In the genomic region with DNA sequence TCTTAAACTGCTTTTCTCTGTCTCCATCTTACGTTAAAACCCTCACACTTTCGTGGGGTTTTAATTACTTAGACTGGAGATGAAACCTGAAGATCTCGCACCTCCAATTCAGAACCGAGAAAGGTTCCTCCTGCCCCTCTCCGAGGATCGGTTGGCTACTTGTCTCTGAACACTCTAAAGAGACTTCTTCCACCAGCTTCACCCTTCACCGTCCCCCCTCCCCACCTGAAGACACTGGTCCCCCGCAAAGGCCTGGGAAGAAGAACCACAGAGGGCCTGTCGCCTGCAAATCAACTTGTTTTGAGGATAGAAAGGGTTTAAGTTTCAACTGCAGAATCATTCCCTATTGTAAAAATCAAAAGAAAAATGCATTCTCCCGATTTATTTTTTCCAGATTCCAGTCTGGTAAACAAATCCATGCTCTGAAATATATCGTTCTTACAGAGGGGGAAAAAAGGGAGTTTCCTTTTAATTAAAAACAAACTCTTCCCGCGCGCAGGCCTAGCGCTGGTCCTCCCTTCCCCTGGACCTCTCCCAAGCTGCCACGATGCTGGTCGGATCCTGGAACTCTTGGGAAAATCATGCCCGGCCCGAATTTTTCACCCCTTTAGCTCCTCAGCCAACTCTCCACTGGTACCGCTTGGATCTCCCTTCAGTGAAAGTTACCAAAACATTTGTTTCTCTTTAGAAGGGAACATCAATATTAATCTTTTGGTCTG, we compare ENCODE assay signal across 14 mouse cellular contexts. TPM values are rescaled to one million over a fixed set of nuclear protein-coding genes. Genes with fewer than 3 reads are reported as not detected.
DNase-seq lines count a peak whose midpoint lies in the region; ATAC-seq lines count a peak whose summit lies in the region.
"Had no signal": no experiment of that assay in that cellular context is flagged by ENCODE, and none has a peak within 500 bp of the region (broad histone marks: within the 10 kb centered on the region; RNA-seq: fewer than 3 reads in every experiment).

No protein-coding gene starts in this region.

- WGBS in embryonic facial prominence, embryonic 13.5 days, result 4% methylated on average over 20 of the region's 20 CpGs
- WGBS in limb, embryonic 10.5 days, result under 1% methylated on average over 20 of the region's 20 CpGs
- WGBS in kidney, embryonic 14.5 days, result 3% methylated on average over 20 of the region's 20 CpGs

- no peak for ATAC-seq in embryonic facial prominence, embryonic 13.5 days (ENCODE audit: insufficient number of reproducible peaks, insufficient read depth, low FRiP score, low TSS enrichment, low read depth)
- no peak for ATAC-seq in kidney, embryonic 14.5 days (ENCODE audit: low FRiP score, low TSS enrichment)
- ATAC-seq: liver, postnatal 0 days had no signal

- H3K4me1 ChIP-seq in embryonic facial prominence, embryonic 13.5 days, result peaks cover 37% of the 10 kb centered on the region
- H3K4me1 ChIP-seq in limb, embryonic 10.5 days, result peaks cover 41% of the 10 kb centered on the region
- peaks cover 10% of the 10 kb centered on the region; the same call in 1 of the 2 replicates for H3K4me1 ChIP-seq in kidney, embryonic 14.5 days (ENCODE audit: control insufficient read depth, insufficient read depth, low read length)

- peak overlapping the region; percentile 98 for H3K27ac ChIP-seq in embryonic facial prominence, embryonic 13.5 days
- H3K27ac ChIP-seq in limb, embryonic 10.5 days, result 0 out of 2 replicates have a peak overlapping the region, but pooled peaks have one; percentile 32
- H3K27ac ChIP-seq in kidney, embryonic 14.5 days (ENCODE audit: low read depth, low read length), result no peak overlapping the region

- peaks cover 56% of the 10 kb centered on the region for H3K27me3 ChIP-seq in embryonic facial prominence, embryonic 13.5 days
- H3K27me3 ChIP-seq in limb, embryonic 10.5 days (ENCODE audit: low read depth, poor library complexity, severe bottlenecking), result peaks cover 100% of the 10 kb centered on the region
- H3K27me3 ChIP-seq in kidney, embryonic 14.5 days (ENCODE audit: control insufficient read depth, insufficient read depth, low read length), result peaks cover 99% of the 10 kb centered on the region

- H3K9ac ChIP-seq in embryonic facial prominence, embryonic 13.5 days, result peak overlapping the region; percentile 95
- no peak overlapping the region for H3K9ac ChIP-seq in kidney, embryonic 14.5 days (ENCODE audit: low read depth, low read length)
- H3K9ac ChIP-seq: liver, postnatal 0 days had no signal

- DNase-seq in heart, adult 11 months, result peak; percentile 69
- no peak for DNase-seq in heart, adult 8-10 months (ENCODE audit: low spot score)
- peak; percentile 46 for DNase-seq in limb, embryonic 10.5 days (ENCODE audit: low spot score)
- DNase-seq in neural tube, embryonic 10.5 days (ENCODE audit: extremely low spot score, low spot score), result peak; percentile 60
- DNase-seq in frontal cortex, postnatal 36 days (ENCODE audit: low spot score in 2 of 2), result no peak
- DNase-seq in layer of hippocampus, adult 18-20 months (ENCODE audit: low spot score in 2 of 2), result no peak
- DNase-seq: kidney, postnatal 10 days; liver, postnatal 0 days; spleen, adult 18-20 months had no signal

- peak overlapping the region; percentile 84 for H3K4me2 ChIP-seq in embryonic facial prominence, embryonic 13.5 days
- H3K4me2 ChIP-seq in kidney, embryonic 14.5 days (replicated peaks; ENCODE audit: low read depth, low read length), result no peak overlapping the region

- H3K36me3 ChIP-seq in embryonic facial prominence, embryonic 13.5 days, result 0 out of 2 replicates have a peak, but pooled peaks cover 8% of the 10 kb centered on the region
- H3K36me3 ChIP-seq in limb, embryonic 10.5 days, result no peaks in the 10 kb centered on the region
- H3K36me3 ChIP-seq in kidney, embryonic 14.5 days (ENCODE audit: control insufficient read depth, insufficient read depth, low read length), result no peaks in the 10 kb centered on the region

- peak overlapping the region; percentile 74 for H3K4me3 ChIP-seq in embryonic facial prominence, embryonic 13.5 days
- H3K4me3 ChIP-seq in limb, embryonic 10.5 days, result peak overlapping the region; percentile 33
- H3K4me3 ChIP-seq in kidney, embryonic 14.5 days (ENCODE audit: low read length), result no peak overlapping the region

- no peaks in the 10 kb centered on the region for H3K9me3 ChIP-seq in embryonic facial prominence, embryonic 13.5 days
- no peaks in the 10 kb centered on the region for H3K9me3 ChIP-seq in limb, embryonic 10.5 days (replicated peaks)
- H3K9me3 ChIP-seq in kidney, embryonic 14.5 days (ENCODE audit: control insufficient read depth, low read length), result no peaks in the 10 kb centered on the region

RNA-seq across cellular contexts. Expression of a gene that starts 4.0 kb away (rescaled TPM):
- total RNA-seq in heart, adult 8-10 months (2022), result not detected
- polyA plus RNA-seq in embryonic facial prominence, embryonic 13.5 days (2015; fragmentation: Nextera tagmentation; extraction: Ambion mirVana), result 79.9 and 82.3 TPM in 2 replicates
- polyA plus RNA-seq in limb, embryonic 10.5 days (2016; fragmentation: Nextera tagmentation; extraction: Ambion mirVana), result 11.5 and 12.6 TPM in 2 replicates
- 0.14 TPM in 2 replicates for polyA plus RNA-seq in kidney, embryonic 14.5 days (2014; fragmentation: Nextera tagmentation; extraction: Ambion mirVana)
- not detected for total RNA-seq in layer of hippocampus, adult 18-20 months (2021)
- total RNA-seq: hematopoietic stem cell, adult 5-6 weeks; left cerebral cortex, postnatal 10 days had no signal
- polyA plus RNA-seq: cortical plate, adult 2 months; liver, postnatal 0 days had no signal

Comparison
In these comparisons a context has a peak if more than half of its experiments do, and no peak if none do; other contexts are left out.
1. DNase-seq: peak in heart, adult 11 months (single experiment), limb, embryonic 10.5 days (single experiment) and neural tube, embryonic 10.5 days (single experiment); none in heart, adult 8-10 months (single experiment), frontal cortex, postnatal 36 days (0 of 2) and layer of hippocampus, adult 18-20 months (0 of 2).
2. RNA of a gene that starts 4.0 kb away (polyA plus RNA-seq): 79.9 to 82.3 TPM in embryonic facial prominence, embryonic 13.5 days and 11.5 to 12.6 TPM in limb, embryonic 10.5 days; 0.14 TPM in kidney, embryonic 14.5 days; every median in the first group is over 10 times any median in the second.